Comparison of ENCODE assay signal across 10 mouse cellular contexts in the genomic region with DNA sequence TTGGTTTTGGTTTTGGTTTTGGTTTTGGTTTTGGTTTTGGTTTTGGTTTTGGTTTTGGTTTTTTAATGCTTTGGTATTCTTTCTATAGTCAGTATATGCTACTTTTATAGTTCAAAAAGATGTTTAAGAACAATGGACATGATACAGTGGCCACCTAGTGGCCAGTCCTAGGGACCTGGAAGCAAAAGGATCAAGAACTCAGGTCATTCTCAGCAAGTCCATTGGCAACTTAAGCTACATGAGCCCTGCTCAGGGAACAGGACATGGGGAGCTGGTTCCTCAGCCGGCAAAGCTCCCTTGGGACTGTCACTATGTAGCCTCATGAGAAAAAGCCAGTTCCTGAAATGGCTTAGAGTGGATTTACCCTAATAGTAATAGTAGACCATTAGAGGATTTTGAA. TPM values are rescaled to one million over a fixed set of nuclear protein-coding genes. Genes with fewer than 3 reads are reported as not detected.
DNase-seq lines count a peak whose midpoint lies in the region; ATAC-seq and TF ChIP-seq lines count a peak whose summit lies in the region.
"Had no signal": no experiment of that assay in that cellular context is flagged by ENCODE, and none has a peak within 500 bp of the region (broad histone marks: within the 10 kb centered on the region; RNA-seq: fewer than 3 reads in every experiment).

No protein-coding gene starts in this region.

- no peak for DNase-seq in heart, postnatal 0 days (ENCODE audit: low spot score)
- no peak for DNase-seq in heart, postnatal 4 days
- DNase-seq in embryo, embryonic 10.5 days (ENCODE audit: low spot score): peak; percentile 55
- peak; percentile 25 for DNase-seq in splenic B cell, adult 2 months (ENCODE audit: low read depth, low spot score)
- DNase-seq in ovary, adult 18-20 months (ENCODE audit: low spot score): no peak
- DNase-seq in gastrocnemius, postnatal 36 days: no peak
- DNase-seq: lung, adult 18-20 months; thymus, postnatal 25 days had no signal

- H3K4me2 ChIP-seq in heart, postnatal 0 days (ENCODE audit: low read depth, low read length): no peak overlapping the region

- no peak overlapping the region for H3K27ac ChIP-seq in heart, postnatal 0 days (ENCODE audit: low read depth)

- peak; percentile 33 for TF ChIP-seq CTCF in heart, postnatal 0 days (IDR thresholded peaks at IDR 0.05; ENCODE audit: low read depth)

- intact Hi-C loops in gastrocnemius, postnatal 36 days (cut with DNase I): no loop called here

- 22% methylated on average over 1 of the region's 1 CpGs for WGBS in heart, postnatal 0 days

- no peak overlapping the region for H3K4me3 ChIP-seq in heart, postnatal 0 days (ENCODE audit: low read depth, low read length)
- peak overlapping the region; percentile 20 for H3K4me3 ChIP-seq in megakaryocyte, embryonic 14.5 days (replicated peaks)

- H3K9me3 ChIP-seq in heart, postnatal 0 days (replicated peaks; ENCODE audit: control insufficient read depth, low read length): no peaks in the 10 kb centered on the region
- H3K9me3 ChIP-seq in megakaryocyte, embryonic 14.5 days: no peaks in the 10 kb centered on the region

- H3K36me3 ChIP-seq in heart, postnatal 0 days (replicated peaks; ENCODE audit: control insufficient read depth, insufficient read depth, low read length): no peaks in the 10 kb centered on the region
- H3K36me3 ChIP-seq in megakaryocyte, embryonic 14.5 days (replicated peaks; ENCODE audit: low read length): no peaks in the 10 kb centered on the region
- H3K36me3 ChIP-seq in splenic B cell, adult 2 months (ENCODE audit: control insufficient read depth, insufficient read depth, low read length, poor library complexity, severe bottlenecking): no peaks in the 10 kb centered on the region

- no peaks in the 10 kb centered on the region for H3K4me1 ChIP-seq in heart, postnatal 0 days (ENCODE audit: control insufficient read depth, insufficient read depth)
- no peaks in the 10 kb centered on the region; the same call in 1 of the 2 replicates for H3K4me1 ChIP-seq in megakaryocyte, embryonic 14.5 days

- ATAC-seq in heart, postnatal 0 days (ENCODE audit: insufficient read depth, low read depth): no peak
- ATAC-seq in megakaryocyte, adult 5-6 weeks (ENCODE audit: poor library complexity, severe bottlenecking): no peak

- H3K27me3 ChIP-seq in heart, postnatal 0 days (ENCODE audit: control insufficient read depth, insufficient read depth, low read length): no peaks in the 10 kb centered on the region
- peaks cover 6% of the 10 kb centered on the region for H3K27me3 ChIP-seq in megakaryocyte, embryonic 14.5 days (replicated peaks)
- no peaks in the 10 kb centered on the region for H3K27me3 ChIP-seq in splenic B cell, adult 2 months (ENCODE audit: control insufficient read depth, insufficient read depth, low read length, poor library complexity, severe bottlenecking)

- H3K9ac ChIP-seq in heart, postnatal 0 days (replicated peaks; ENCODE audit: low read depth, low read length): no peak overlapping the region

- no peak for TF ChIP-seq EP300 in heart, postnatal 0 days (IDR thresholded peaks at IDR 0.05; ENCODE audit: low read depth)

RNA-seq across cellular contexts. Expression of a gene that starts 42.6 kb away (rescaled TPM):
- 103 and 124 TPM in 2 replicates for total RNA-seq in heart, postnatal 0 days (2014; rRNA removed; ENCODE audit: low replicate concordance)
- polyA plus RNA-seq in heart, postnatal 0 days (2015; fragmentation: Nextera tagmentation; extraction: Ambion mirVana): 107 and 110 TPM in 2 replicates
- 10 to 100 TPM; 80.0 to 83.1 TPM for total RNA-seq in heart, postnatal 4 days (2021)
- 18.0 and 36.2 TPM in 2 replicates for polyA plus RNA-seq in megakaryocyte, embryonic 14.5 days (2012; ENCODE audit: insufficient read depth, low replicate concordance)
- 48.9 and 55.7 TPM in 2 replicates for total RNA-seq in megakaryocyte, adult 5-6 weeks (2015)
- total RNA-seq in megakaryocyte, adult 5-6 weeks (2017): 32.0 and 46.4 TPM in 2 replicates
- total RNA-seq in gastrocnemius, postnatal 36 days (2021): 10 to 100 TPM; 55.9 to 60.1 TPM

RNA-seq across cellular contexts. Expression of a gene that starts 43.5 kb away (rescaled TPM):
- total RNA-seq in heart, postnatal 0 days (2014; rRNA removed; ENCODE audit: low replicate concordance): 14.4 and 19.2 TPM in 2 replicates
- polyA plus RNA-seq in heart, postnatal 0 days (2015; fragmentation: Nextera tagmentation; extraction: Ambion mirVana): 5.3 and 5.6 TPM in 2 replicates
- total RNA-seq in heart, postnatal 4 days (2021): 10 to 100 TPM; 11.3 to 15.1 TPM
- 7.5 and 16.5 TPM in 2 replicates for polyA plus RNA-seq in megakaryocyte, embryonic 14.5 days (2012; ENCODE audit: insufficient read depth, low replicate concordance)
- total RNA-seq in megakaryocyte, adult 5-6 weeks (2015): 9.5 and 10.1 TPM in 2 replicates
- 18.9 and 20.0 TPM in 2 replicates for total RNA-seq in megakaryocyte, adult 5-6 weeks (2017)
- 10 to 100 TPM; 13.0 TPM for total RNA-seq in gastrocnemius, postnatal 36 days (2021)

Comparison
In these comparisons a context has a peak if more than half of its experiments do, and no peak if none do; other contexts are left out.
1. DNase-seq: peak in embryo, embryonic 10.5 days (single experiment) and splenic B cell, adult 2 months (single experiment); none in heart, postnatal 0 days (single experiment), heart, postnatal 4 days (single experiment), ovary, adult 18-20 months (single experiment) and gastrocnemius, postnatal 36 days (0 of 2).